Mouse (Mus musculus) hindbrain, postnatal 0 days (tissue): ENCODE results near the gene Klhl33. TPM values are rescaled to one million over a fixed set of nuclear protein-coding genes. Genes with fewer than 3 reads are reported as not detected.

Experiments used
- ATAC-seq: fragments of 200-750 bp; cut with Nextera tagmentation; 2 replicates; pipeline ENCODE4 v1.8.0; 2017; ENCODE audit warnings: mild to moderate bottlenecking, moderate TSS enrichment, moderate library complexity
- DNase-seq: peaks from one replicate; pipeline ENCODE4 v3.0.0-alpha.2; 2015; ENCODE audit warnings: low spot score
- H3K27ac ChIP-seq: fragments of 300-500 bp; sonication (generic); 2 replicates; pipeline ENCODE4 v1.5.1; 2014; ENCODE audit warnings: mild to moderate bottlenecking
- H3K27me3 ChIP-seq: fragments of 300-500 bp; sonication (generic); 2 replicates; pipeline ENCODE4 v1.6.1; 2014; ENCODE audit warnings: low read length, mixed read lengths; ENCODE audit not compliant: insufficient read depth
- H3K36me3 ChIP-seq: fragments of 300-500 bp; sonication (generic); 2 replicates; pipeline ENCODE4 v1.6.1; 2014; ENCODE audit warnings: low read length, mixed read lengths; ENCODE audit not compliant: insufficient read depth
- H3K4me1 ChIP-seq: fragments of 300-500 bp; sonication (generic); 2 replicates; pipeline ENCODE4 v1.6.1; 2014; ENCODE audit warnings: antibody characterized with exemption, low read length, mixed read lengths; ENCODE audit not compliant: insufficient read depth
- H3K4me2 ChIP-seq: fragments of 300-500 bp; sonication (generic); 2 replicates; pipeline ENCODE4 v1.6.1; 2014; ENCODE audit warnings: low read depth, mild to moderate bottlenecking, low read length, moderate library complexity, mixed read lengths
- H3K4me3 ChIP-seq: fragments of 300-500 bp; sonication (generic); 2 replicates; pipeline ENCODE4 v1.5.1; 2014; ENCODE audit warnings: low read length
- H3K9ac ChIP-seq: fragments of 300-500 bp; sonication (generic); replicated peaks from 2 replicates; pipeline ENCODE4 v1.6.1; 2014; ENCODE audit warnings: mild to moderate bottlenecking, low read length, moderate library complexity, mixed read lengths
- H3K9me3 ChIP-seq: fragments of 300-500 bp; sonication (generic); 2 replicates; pipeline ENCODE4 v1.6.1; 2016; ENCODE audit warnings: low read length, mixed read lengths
- CTCF ChIP-seq: IDR thresholded peaks from 2 replicates; pipeline ENCODE4 v1.5.1; 2016; ENCODE audit warnings: antibody characterized with exemption, control low read depth, low read depth
- WGBS: fragments of 180-500 bp; shearing (Covaris S2); extraction: QIAGEN DNeasy Blood & Tissue Kit; methylation state at CpG from one replicate; pipeline ENCODE4 v1.1.7; 2014; 5-methylcytosine and 5-hydroxymethylcytosine counted together
- polyA plus RNA-seq: library from polyadenylated mRNA; unstranded; fragments of >200 nt; fragmentation: Nextera tagmentation; extraction: Ambion mirVana; gene quantifications from 2 replicates; pipeline ENCODE4 v1.2.1, GENCODE M21; 2015
- total RNA-seq: library from RNA; depleted of rRNA; stranded (reverse); fragments of >200 nt; gene quantifications from 2 replicates; pipeline ENCODE4 v1.2.3, GENCODE M21; 2014

The Klhl33 gene
- total and polyA plus RNA-seq, 2 experiments from 2014 or later: 2.9 to 3.7 TPM

GRCm38 (mm10) chr14:50892541-50893459 lies 4.5 kb downstream of the Klhl33 start:
- ATAC-seq (no peak), DNase-seq (no peak)
- WGBS: 80% methylated on average over 22 of the region's 22 CpGs
- no peak for TF ChIP-seq CTCF
- Histone ChIP-seq H3K4me2 (no peak overlapping the region), H3K27ac (no peak overlapping the region), H3K36me3 (no peaks in the 10 kb centered on the region), H3K4me1 (peaks cover 11% of the 10 kb centered on the region), H3K27me3 (no peaks in the 10 kb centered on the region), H3K9me3 (no peaks in the 10 kb centered on the region), H3K9ac (no peak overlapping the region), H3K4me3 (no peak overlapping the region)

- no peak overlapping the region for H3K4me2 ChIP-seq
- ATAC-seq: no peak
Observed at GRCm38 (mm10) chr14:50892091-50892490, 5.2 kb downstream of the Klhl33 start.

DNA sequence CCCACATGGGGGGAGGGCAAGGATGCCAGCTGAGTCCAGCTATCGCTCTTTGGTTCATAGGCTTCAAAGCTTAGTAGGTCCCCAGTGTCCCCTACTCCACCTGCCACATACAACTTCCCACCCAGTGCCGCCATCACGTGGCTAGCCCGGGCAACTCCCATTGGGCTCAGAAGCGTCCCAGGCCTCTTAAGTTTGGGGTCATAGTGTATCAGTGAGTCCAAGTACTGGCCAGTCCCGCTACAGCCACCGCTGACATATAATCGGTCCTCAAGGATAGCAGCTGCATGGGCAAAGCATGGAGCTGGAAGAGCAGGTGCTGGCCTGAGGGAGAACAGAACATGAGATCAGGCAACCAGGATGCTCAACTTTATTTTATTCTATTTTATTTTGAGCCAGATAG lies 5.7 kb downstream of the Klhl33 start:
- DNase-seq (no peak), ATAC-seq (no peak)
- H3K27me3 ChIP-seq: no peaks in the 10 kb centered on the region
- 94% methylated on average over 8 of the region's 8 CpGs for WGBS
- no peak overlapping the region for H3K4me3 ChIP-seq
- H3K27ac ChIP-seq: no peak overlapping the region
- no peak for TF ChIP-seq CTCF
- no peaks in the 10 kb centered on the region for H3K9me3 ChIP-seq
- no peak overlapping the region for H3K4me2 ChIP-seq
- peaks cover 5% of the 10 kb centered on the region; the same call in 1 of the 2 replicates for H3K4me1 ChIP-seq
- H3K36me3 ChIP-seq: no peaks in the 10 kb centered on the region
- H3K9ac ChIP-seq: no peak overlapping the region

More at GRCm38 (mm10) chr14:50892091-50892490, 5.2 kb downstream of the Klhl33 start:
- no peak overlapping the region for H3K9ac ChIP-seq
- H3K27ac ChIP-seq: no peak overlapping the region
- TF ChIP-seq CTCF: no peak
- H3K9me3 ChIP-seq: no peaks in the 10 kb centered on the region
- 95% methylated on average over 7 of the region's 7 CpGs for WGBS
- peaks cover 10% of the 10 kb centered on the region for H3K4me1 ChIP-seq
- no peak for DNase-seq
- H3K4me3 ChIP-seq: no peak overlapping the region
- no peaks in the 10 kb centered on the region for H3K36me3 ChIP-seq
- H3K27me3 ChIP-seq: no peaks in the 10 kb centered on the region

DNA sequence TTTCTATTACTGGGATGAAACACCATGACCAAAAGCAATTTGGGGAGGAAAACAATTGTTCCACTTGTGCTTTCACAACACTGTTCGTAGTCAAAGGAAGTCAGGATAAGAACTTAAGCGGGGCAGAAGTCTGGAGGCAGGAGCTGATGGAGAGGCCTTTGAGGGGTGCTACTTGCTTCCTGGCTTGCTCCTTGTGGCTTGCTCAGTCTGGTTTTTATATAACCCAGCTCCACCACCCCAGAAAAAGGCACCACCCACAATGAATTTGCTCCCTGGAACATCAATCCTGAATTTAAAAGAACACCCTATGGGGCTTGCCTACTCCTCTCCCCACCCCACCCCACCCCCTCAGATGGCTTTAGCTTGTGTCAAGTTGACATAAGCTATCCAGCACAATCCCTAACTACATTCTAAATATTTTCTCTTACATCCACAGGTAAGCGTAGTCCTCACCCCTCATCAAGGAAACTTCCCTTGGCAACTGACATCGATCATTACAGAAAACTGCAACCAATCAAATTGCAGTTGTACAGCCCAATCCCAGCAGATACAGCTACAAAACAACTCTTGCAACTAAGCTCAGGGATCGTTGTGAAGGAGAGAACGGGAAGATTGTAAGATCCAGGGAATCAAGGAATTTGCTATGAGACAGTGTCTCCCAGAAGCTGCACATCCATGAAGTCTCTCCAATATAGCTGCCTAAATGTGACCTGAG lies 20.9 kb downstream of the Klhl33 start:
- TF ChIP-seq CTCF: no peak
- no peaks in the 10 kb centered on the region for H3K27me3 ChIP-seq
- DNase-seq: no peak
- no peak overlapping the region for H3K4me2 ChIP-seq
- H3K4me1 ChIP-seq: no peaks in the 10 kb centered on the region
- H3K27ac ChIP-seq: no peak overlapping the region
- no peaks in the 10 kb centered on the region for H3K36me3 ChIP-seq
- no peaks in the 10 kb centered on the region for H3K9me3 ChIP-seq
- no peak overlapping the region for H3K9ac ChIP-seq
- H3K4me3 ChIP-seq: no peak overlapping the region
- 84% methylated on average over 6 of the region's 6 CpGs for WGBS
- no peak for ATAC-seq

DNA sequence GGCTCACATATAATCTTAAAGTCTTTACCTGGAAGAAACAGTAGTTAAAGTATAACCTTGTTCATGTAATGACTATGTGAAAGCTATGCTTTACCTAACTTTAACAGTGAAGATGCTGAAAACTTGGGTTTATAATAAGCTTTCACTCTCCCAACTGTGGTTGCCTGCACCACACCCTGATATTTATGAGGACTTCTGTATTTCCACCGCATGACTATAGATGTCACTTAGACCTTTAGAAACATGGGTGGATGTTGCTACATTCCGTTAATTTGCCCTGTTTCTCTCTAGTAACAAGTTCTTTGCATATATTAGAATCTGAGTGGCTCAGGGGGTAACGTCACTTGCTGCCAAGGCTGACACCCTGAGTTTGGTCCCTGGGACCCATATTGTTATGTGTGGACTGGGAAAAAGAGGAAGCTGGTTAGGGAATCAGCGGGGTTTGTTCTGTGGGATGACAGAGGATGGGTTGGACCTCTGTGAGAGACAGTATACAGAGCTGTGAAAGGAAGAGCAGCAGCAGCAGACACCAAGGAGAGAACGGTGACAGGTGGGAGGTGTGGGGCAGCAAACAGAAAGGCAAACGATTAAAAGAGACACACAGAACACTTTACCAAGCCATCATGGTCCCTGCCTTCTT lies 21.6 kb downstream of the Klhl33 start:
- Histone ChIP-seq H3K4me3 (no peak overlapping the region), H3K36me3 (no peaks in the 10 kb centered on the region), H3K4me1 (no peaks in the 10 kb centered on the region), H3K9ac (no peak overlapping the region), H3K9me3 (no peaks in the 10 kb centered on the region), H3K27me3 (no peaks in the 10 kb centered on the region), H3K27ac (no peak overlapping the region), H3K4me2 (no peak overlapping the region)
- TF ChIP-seq CTCF: no peak
- DNase-seq: no peak
- no peak for ATAC-seq
- WGBS: 77% methylated on average over 6 of the region's 6 CpGs

GRCm38 (mm10) chr14:50875175-50875574 lies 22.1 kb downstream of the Klhl33 start:
- H3K36me3 ChIP-seq: no peaks in the 10 kb centered on the region
- H3K4me3 ChIP-seq: no peak overlapping the region
- WGBS: 87% methylated on average over 3 of the region's 3 CpGs
- DNase-seq (no peak), ATAC-seq (no peak)
- no peak for TF ChIP-seq CTCF
- no peaks in the 10 kb centered on the region for H3K27me3 ChIP-seq
- H3K9ac ChIP-seq: no peak overlapping the region
- H3K4me1 ChIP-seq: no peaks in the 10 kb centered on the region
- no peak overlapping the region for H3K4me2 ChIP-seq
- no peak overlapping the region for H3K27ac ChIP-seq
- H3K9me3 ChIP-seq: no peaks in the 10 kb centered on the region
